Mouse (Mus musculus) embryonic facial prominence, embryonic 13.5 days (tissue): ENCODE data around the gene Dph7. TPM values are rescaled to one million over a fixed set of nuclear protein-coding genes. Genes with fewer than 3 reads are reported as not detected.

Experiments used
- ATAC-seq: fragments of 200-750 bp; cut with Nextera tagmentation; 2 replicates; pipeline ENCODE4 v1.8.0; 2017; ENCODE audit warnings: low read depth; ENCODE audit not compliant: insufficient number of reproducible peaks, insufficient read depth, low FRiP score, low TSS enrichment
- H3K27ac ChIP-seq: fragments of 300-500 bp; sonication (generic); 2 replicates; pipeline ENCODE4 v1.5.1; 2015; ENCODE audit warnings: moderate library complexity, mild to moderate bottlenecking, inconsistent platforms
- H3K27me3 ChIP-seq: fragments of 300-500 bp; sonication (generic); 2 replicates; pipeline ENCODE4 v1.6.1; 2015; ENCODE audit warnings: mild to moderate bottlenecking, inconsistent platforms
- H3K36me3 ChIP-seq: fragments of 300-500 bp; sonication (generic); 2 replicates; pipeline ENCODE4 v1.6.1; 2015; ENCODE audit warnings: mild to moderate bottlenecking, inconsistent platforms
- H3K4me1 ChIP-seq: fragments of 300-500 bp; sonication (generic); 2 replicates; pipeline ENCODE4 v1.6.1; 2015; ENCODE audit warnings: inconsistent platforms
- H3K4me2 ChIP-seq: fragments of 300-500 bp; sonication (generic); 2 replicates; pipeline ENCODE4 v1.6.1; 2015; ENCODE audit warnings: moderate library complexity, mild to moderate bottlenecking, inconsistent platforms
- H3K4me3 ChIP-seq: fragments of 300-500 bp; sonication (generic); 2 replicates; pipeline ENCODE4 v1.5.1; 2015; ENCODE audit warnings: mild to moderate bottlenecking, inconsistent platforms
- H3K9ac ChIP-seq: fragments of 300-500 bp; sonication (generic); 2 replicates; pipeline ENCODE4 v1.6.1; 2015; ENCODE audit warnings: mild to moderate bottlenecking, inconsistent platforms
- H3K9me3 ChIP-seq: fragments of 300-500 bp; sonication (generic); 2 replicates; pipeline ENCODE4 v1.6.1; 2016; ENCODE audit warnings: inconsistent platforms
- WGBS: fragments of 180-500 bp; shearing (Covaris S2); methylation state at CpG from one replicate; pipeline ENCODE4 v1.1.7; 2015; ENCODE audit warnings: mixed read lengths; 5-methylcytosine and 5-hydroxymethylcytosine counted together
- polyA plus RNA-seq: library from polyadenylated mRNA; unstranded; fragments of >200 nt; fragmentation: Nextera tagmentation; extraction: Ambion mirVana; gene quantifications from 2 replicates; pipeline ENCODE4 v1.2.1, GENCODE M21; 2015

Dph7 gene
- polyA plus RNA-seq: 37.7 and 40.3 TPM in 2 replicates

DNA sequence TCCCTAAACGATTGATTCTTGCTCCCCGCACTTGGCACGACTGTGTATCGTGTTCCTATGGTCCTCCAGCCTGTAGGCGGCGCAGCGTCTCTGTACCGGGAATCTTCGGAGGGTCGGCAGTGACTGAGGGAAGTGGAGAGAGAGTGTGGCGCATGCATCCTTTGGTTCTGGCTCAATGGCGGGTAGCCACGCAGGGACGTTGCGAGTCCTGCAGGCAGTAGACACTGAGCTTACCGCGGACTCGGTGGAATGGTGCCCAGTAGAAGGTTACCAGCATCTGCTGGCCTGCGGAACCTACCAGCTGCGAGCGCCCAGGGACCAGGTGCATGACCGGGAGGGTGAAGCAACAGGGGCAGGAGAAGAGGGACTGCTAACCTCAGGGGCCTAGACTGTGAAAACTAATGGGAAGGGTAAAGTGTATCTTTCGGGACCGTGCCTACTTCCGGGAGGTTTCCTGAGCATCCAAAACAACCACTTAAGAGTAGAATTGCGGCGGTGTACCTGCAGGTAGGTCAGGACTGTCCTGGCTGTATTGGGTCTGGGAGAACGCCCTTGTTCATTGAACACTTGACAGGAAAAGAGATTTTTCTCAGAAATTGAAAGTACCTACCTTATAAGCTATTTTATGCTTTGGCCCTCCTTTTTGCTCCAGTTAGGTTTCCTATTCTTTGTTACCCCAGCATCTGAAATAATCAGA lies at the start of gene Dph7:
TSS of gene Dph7 (plus strand) at position 97 of the 697 bp plus-strand sequence.
- WGBS: under 1% methylated on average over 28 of the region's 28 CpGs
- Histone ChIP-seq H3K4me1 (peaks cover 13% of the 10 kb centered on the region), H3K27me3 (no peaks in the 10 kb centered on the region), H3K36me3 (peaks cover 69% of the 10 kb centered on the region), H3K4me3 (peak within 1 kb of the TSS; percentile 81), H3K4me2 (peak within 1 kb of the TSS; percentile 73), H3K9me3 (no peaks in the 10 kb centered on the region), H3K27ac (peak within 1 kb of the TSS; percentile 52; the same call in 1 of the 2 replicates), H3K9ac (peak within 1 kb of the TSS; percentile 93)
- peak; percentile 72 for ATAC-seq

DNA sequence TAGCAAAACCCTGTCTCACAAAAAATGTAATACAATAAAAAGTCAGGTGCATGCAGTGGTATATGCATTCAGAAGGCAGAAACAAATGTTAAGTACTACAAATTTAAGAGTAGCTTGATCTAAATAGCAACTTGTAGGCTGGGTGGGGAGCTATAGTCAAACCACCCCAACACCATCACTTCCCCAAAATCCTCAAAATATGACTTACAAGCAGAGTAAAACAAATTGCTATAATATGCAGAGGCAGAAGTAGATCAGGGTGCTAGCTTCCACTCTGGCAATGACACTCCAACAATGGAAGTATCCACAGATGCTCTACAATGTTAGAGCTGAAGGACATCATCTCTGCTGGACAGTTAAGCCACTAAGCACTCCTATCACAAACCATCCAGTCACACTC lies 49.6 kb upstream of the Dph7 start:
- H3K4me2 ChIP-seq: no peak overlapping the region
- H3K27ac ChIP-seq: no peak overlapping the region
- H3K4me1 ChIP-seq: peaks cover 3% of the 10 kb centered on the region
- no peaks in the 10 kb centered on the region for H3K9me3 ChIP-seq
- H3K36me3 ChIP-seq: peaks cover 18% of the 10 kb centered on the region; the same call in 1 of the 2 replicates
- H3K27me3 ChIP-seq: no peaks in the 10 kb centered on the region
- no peak overlapping the region for H3K9ac ChIP-seq
- H3K4me3 ChIP-seq: no peak overlapping the region
- no peak for ATAC-seq

DNA sequence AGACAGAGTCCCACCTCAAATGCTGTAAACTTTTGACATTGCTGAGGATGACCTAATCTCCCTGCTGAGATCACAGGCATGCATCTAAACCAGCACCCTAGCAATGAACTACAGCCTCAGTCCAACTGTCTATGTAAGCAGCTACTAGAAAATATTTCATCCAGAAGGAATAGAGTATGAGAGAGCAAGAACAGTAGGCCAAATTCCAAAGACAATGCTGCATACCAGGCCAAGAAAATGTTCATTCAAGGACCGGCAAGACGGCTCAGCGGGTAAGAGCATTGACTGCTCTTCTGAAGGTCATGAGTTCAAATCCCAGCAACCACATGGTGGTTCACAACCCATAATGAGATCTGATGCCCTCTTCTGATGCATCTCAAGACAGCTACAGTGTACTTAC lies 47.4 kb upstream of the Dph7 start:
- ATAC-seq: no peak
- H3K9me3 ChIP-seq: no peaks in the 10 kb centered on the region
- H3K4me3 ChIP-seq: no peak overlapping the region
- peaks cover 11% of the 10 kb centered on the region for H3K4me1 ChIP-seq
- no peaks in the 10 kb centered on the region for H3K27me3 ChIP-seq
- H3K27ac ChIP-seq: no peak overlapping the region
- no peak overlapping the region for H3K9ac ChIP-seq
- 93% methylated on average over 3 of the region's 3 CpGs for WGBS
- H3K4me2 ChIP-seq: no peak overlapping the region
- H3K36me3 ChIP-seq: peaks cover 18% of the 10 kb centered on the region; the same call in 1 of the 2 replicates

DNA sequence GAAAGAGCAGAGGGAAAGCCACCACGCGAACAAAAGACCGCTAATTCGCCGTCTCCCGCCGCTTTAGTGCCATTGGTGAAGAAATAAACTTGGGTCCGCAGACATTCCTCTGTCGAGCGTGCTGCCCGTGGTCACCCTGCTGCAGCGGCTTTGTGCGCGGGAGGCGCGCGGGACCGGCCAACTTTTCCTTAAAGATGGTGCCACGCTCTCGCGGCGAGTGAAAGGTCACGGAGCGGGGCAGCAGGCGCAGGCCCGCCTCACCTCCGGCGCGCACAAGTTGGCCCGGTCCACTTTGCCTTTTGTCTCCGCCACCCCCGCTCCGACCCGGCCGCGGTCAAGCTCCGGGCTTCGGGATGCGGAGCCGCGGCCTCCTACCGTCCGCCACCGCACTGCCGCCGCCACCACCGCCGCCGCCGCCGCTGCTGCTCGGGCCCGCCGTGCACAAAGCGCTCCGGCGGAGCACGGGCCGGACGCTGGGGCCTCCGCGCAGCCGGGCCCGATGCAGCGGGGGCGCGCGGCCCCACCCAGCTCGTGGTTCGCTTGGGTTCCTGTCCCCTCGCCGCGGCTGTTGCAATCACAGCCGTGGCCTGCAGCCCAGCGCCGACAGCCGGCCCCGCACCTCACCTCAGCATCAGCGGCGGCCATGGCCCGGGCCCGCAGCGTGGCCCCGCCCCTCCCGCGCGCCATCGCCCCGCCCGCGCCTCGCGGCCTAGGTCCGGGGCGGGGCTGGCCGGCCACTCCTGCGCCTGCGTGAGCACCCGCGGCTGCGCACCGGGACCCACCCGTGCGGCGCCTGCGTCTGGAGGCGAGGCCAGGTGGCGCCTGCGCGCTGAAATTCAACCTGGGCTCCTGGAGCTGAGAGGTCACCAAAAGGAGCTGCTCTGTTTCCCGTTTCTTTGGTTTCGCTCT lies 43.0 kb upstream of the Dph7 start, which contains the start of gene Ehmt1:
TSS of gene Ehmt1 (minus strand) at position 685 of the 909 bp plus-strand sequence.
- Histone ChIP-seq H3K4me3 (peak within 1 kb of the TSS; percentile 90), H3K4me1 (peaks cover 11% of the 10 kb centered on the region), H3K4me2 (peak within 1 kb of the TSS; percentile 64), H3K36me3 (no peaks in the 10 kb centered on the region), H3K27me3 (no peaks in the 10 kb centered on the region), H3K9me3 (no peaks in the 10 kb centered on the region), H3K9ac (peak within 1 kb of the TSS; percentile 99), H3K27ac (peak within 1 kb of the TSS; percentile 96)
- under 1% methylated on average over 94 of the region's 112 CpGs for WGBS
- ATAC-seq: peak; percentile 99

DNA sequence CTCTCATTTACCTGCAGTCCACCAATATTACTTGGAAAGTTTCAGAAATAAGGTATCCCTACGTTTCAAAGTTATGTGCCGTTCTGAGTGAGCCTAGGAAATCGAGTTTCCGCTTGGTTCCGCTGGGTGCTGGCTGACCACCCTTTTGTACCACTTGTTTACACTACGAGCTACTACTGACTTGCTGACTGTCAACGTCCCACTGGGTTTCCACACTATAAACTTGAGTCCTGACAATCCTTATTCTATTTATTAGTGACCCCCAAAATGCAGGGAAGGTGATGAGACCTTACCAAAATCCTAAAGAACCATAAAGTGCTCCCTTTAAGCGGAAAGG lies 42.4 kb upstream of the Dph7 start:
- Histone ChIP-seq H3K9ac (peak overlapping the region; percentile 99), H3K36me3 (no peaks in the 10 kb centered on the region), H3K9me3 (no peaks in the 10 kb centered on the region), H3K27me3 (no peaks in the 10 kb centered on the region), H3K27ac (peak overlapping the region; percentile 96), H3K4me1 (peaks cover 11% of the 10 kb centered on the region), H3K4me3 (peak overlapping the region; percentile 90), H3K4me2 (peak overlapping the region; percentile 64)
- no peak for ATAC-seq
- 8% methylated on average over 8 of the region's 8 CpGs for WGBS

DNA sequence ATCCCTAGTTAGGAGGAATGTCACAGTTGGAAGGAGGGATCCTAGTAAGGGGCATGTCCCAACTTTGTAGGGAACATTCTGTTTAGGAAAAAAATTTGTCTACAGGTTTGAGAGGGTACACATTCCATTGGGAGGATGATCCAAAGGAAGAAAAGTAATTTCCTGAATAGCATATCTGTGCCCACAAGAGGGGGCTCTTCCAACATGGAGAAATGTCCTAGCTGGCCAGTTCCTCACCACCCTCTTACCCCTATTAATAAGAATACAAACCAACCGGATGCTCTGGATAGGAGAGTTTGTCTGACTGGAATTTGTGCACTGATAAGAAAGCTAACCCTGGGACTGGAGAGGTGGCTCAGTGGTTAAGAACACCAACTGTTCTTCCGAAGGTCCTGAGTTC lies 38.6 kb upstream of the Dph7 start:
- no peaks in the 10 kb centered on the region for H3K27me3 ChIP-seq
- no peak for ATAC-seq
- no peaks in the 10 kb centered on the region for H3K4me1 ChIP-seq
- peaks cover 3% of the 10 kb centered on the region; the same call in 1 of the 2 replicates for H3K36me3 ChIP-seq
- H3K4me2 ChIP-seq: no peak overlapping the region
- no peak overlapping the region for H3K4me3 ChIP-seq
- H3K27ac ChIP-seq: no peak overlapping the region
- no peak overlapping the region for H3K9ac ChIP-seq
- H3K9me3 ChIP-seq: no peaks in the 10 kb centered on the region
- WGBS: 45% methylated on average over 2 of the region's 2 CpGs

DNA sequence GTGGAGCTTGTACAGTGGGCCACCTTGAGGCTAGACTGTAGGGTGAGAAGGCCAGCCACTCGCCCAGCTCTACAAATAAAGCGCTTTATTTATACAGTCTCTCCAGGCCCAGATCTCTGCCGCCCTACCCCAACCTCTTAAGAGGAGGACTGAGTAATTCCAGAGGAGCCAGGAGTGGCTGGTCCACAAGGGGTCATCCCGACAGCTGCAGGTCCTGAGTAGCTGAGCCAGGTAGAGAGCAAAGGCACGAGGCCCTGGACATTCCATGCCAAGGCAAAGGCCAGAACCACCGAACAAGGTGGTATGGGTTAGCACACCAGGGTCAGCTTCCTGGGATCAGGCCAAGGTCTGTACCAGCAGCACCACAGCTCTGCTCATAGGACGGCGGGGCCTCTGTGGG lies 36.9 kb upstream of the Dph7 start:
- no peaks in the 10 kb centered on the region for H3K9me3 ChIP-seq
- H3K27me3 ChIP-seq: 0 out of 2 replicates have a peak, but pooled peaks cover 2% of the 10 kb centered on the region
- ATAC-seq: 0 out of 2 replicates have a peak, but pooled peaks have one; percentile 22
- H3K4me1 ChIP-seq: no peaks in the 10 kb centered on the region
- peaks cover 3% of the 10 kb centered on the region; the same call in 1 of the 2 replicates for H3K36me3 ChIP-seq
- no peak overlapping the region for H3K27ac ChIP-seq
- H3K9ac ChIP-seq: no peak overlapping the region
- 85% methylated on average over 8 of the region's 8 CpGs for WGBS
- H3K4me2 ChIP-seq: no peak overlapping the region
- no peak overlapping the region for H3K4me3 ChIP-seq

DNA sequence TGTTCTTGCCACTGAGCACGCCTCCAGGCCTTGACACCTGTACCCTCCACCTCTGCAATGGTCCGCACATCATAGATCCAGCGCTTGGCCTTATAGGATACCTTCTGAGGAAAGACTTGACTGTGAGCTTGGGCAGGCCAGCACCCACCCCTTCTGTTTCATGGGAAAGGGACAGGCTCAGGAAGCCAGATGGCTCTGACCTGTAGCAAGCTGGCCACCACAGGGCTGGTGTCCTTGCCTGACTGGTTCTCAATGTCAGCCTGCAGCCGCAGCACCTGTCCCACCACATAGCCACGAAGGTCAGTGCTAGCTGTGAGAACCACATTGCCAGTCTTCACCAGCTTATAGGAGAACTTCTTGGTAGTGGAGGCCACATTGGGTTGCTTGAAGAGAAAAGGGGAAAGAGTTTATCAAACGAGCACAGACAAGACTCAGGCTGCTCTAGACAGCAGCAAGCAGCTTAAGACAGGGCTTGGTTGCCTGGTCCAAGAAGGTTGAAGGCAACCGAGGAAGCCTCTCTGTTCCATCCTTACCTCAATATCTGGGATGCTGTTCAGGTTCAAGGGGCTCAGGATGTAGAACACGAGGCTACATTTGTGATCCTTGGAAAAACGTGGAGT lies 35.7 kb upstream of the Dph7 start:
- no peak overlapping the region for H3K4me2 ChIP-seq
- ATAC-seq: no peak
- H3K36me3 ChIP-seq: peaks cover 3% of the 10 kb centered on the region; the same call in 1 of the 2 replicates
- 81% methylated on average over 9 of the region's 9 CpGs for WGBS
- H3K27ac ChIP-seq: no peak overlapping the region
- no peak overlapping the region for H3K4me3 ChIP-seq
- 0 out of 2 replicates have a peak, but pooled peaks cover 2% of the 10 kb centered on the region for H3K27me3 ChIP-seq
- no peaks in the 10 kb centered on the region for H3K4me1 ChIP-seq
- no peaks in the 10 kb centered on the region for H3K9me3 ChIP-seq
- H3K9ac ChIP-seq: no peak overlapping the region

DNA sequence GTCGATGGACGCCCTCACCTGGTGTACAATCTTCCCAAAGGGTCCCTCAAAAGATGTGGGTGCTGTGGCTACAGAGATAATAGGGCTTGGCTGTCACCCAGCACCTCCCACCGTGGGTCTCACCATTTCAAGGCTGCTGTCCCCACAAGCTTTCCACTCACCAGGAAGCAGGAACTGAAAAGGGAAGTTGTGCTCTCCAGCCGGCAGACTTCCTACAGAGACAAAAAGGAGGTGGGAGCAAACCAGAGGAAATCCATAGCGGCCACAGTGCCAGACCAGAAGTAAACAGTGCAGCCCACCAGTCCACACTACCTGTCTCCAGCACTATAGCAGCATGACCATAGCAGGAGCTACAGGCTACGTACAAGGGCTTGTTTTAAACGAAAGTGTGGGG lies 35.2 kb upstream of the Dph7 start:
- Histone ChIP-seq H3K4me1 (no peaks in the 10 kb centered on the region), H3K36me3 (peaks cover 3% of the 10 kb centered on the region; the same call in 1 of the 2 replicates), H3K9ac (no peak overlapping the region; the same call in 1 of the 2 replicates), H3K27me3 (0 out of 2 replicates have a peak, but pooled peaks cover 2% of the 10 kb centered on the region), H3K4me2 (no peak overlapping the region), H3K9me3 (no peaks in the 10 kb centered on the region), H3K4me3 (no peak overlapping the region), H3K27ac (no peak overlapping the region)
- ATAC-seq: no peak
- 71% methylated on average over 7 of the region's 7 CpGs for WGBS

DNA sequence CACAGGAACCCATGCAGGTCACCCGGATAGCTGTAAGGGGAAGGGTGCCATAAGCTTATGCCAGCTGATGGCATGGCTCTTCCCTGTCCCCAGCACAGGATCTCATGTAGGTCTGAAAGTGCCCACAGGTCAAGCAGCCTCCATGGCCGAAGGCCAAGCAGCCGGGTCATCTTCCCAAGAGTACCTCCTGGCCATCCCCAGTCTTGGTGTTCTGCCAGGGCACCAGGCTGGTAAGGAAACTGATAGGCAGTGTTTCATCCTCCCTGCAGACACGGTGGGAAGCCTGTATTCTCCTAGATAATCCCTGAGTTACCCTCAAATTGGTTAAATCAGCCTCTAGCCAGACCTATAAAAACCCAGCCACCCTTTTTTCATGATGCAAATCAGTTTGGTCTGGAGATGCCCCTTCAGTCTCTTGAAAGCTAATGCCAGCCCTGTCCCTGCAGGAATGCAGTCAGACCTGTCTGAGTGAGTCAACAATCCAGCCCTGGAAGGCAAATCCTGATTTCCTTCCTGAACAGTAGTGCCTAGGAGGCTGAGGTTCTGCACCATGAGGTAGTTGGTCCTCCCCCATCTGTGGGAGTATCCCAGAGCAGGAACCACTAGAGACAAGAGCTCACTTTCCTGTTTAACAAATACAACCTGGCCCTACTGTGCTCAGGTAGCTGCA lies 34.3 kb upstream of the Dph7 start:
- H3K36me3 ChIP-seq: peaks cover 3% of the 10 kb centered on the region; the same call in 1 of the 2 replicates
- H3K4me2 ChIP-seq: 0 out of 2 replicates have a peak overlapping the region, but pooled peaks have one; percentile 3
- no peaks in the 10 kb centered on the region for H3K9me3 ChIP-seq
- 0 out of 2 replicates have a peak, but pooled peaks cover 2% of the 10 kb centered on the region for H3K27me3 ChIP-seq
- peak overlapping the region; percentile 66 for H3K27ac ChIP-seq
- H3K4me3 ChIP-seq: no peak overlapping the region
- H3K9ac ChIP-seq: no peak overlapping the region
- H3K4me1 ChIP-seq: no peaks in the 10 kb centered on the region
- WGBS: 63% methylated on average over 4 of the region's 4 CpGs
- peak; percentile 53 for ATAC-seq

DNA sequence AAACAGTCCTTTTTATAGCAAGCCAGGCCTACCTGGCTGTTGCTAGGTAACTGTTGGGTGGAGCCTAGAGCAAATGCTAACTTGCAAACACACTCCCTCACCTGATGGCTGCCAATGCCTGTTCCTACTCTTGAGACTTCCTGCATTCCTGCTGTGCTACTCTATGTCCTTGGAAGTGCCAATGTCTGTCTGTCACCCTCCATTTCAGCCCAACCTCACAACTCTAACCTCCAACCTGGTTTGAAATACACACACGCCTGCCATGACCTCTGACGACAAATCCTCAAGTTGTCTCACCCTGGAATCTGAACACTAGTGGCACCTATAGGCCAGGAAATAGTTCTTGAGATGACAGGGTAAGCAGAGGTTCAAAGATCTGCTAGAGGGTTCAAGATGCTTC lies 33.1 kb upstream of the Dph7 start:
- Histone ChIP-seq H3K36me3 (peaks cover 3% of the 10 kb centered on the region; the same call in 1 of the 2 replicates), H3K4me1 (peaks cover 3% of the 10 kb centered on the region), H3K9me3 (no peaks in the 10 kb centered on the region), H3K4me3 (no peak overlapping the region), H3K27me3 (peaks cover 6% of the 10 kb centered on the region), H3K27ac (no peak overlapping the region), H3K4me2 (no peak overlapping the region), H3K9ac (no peak overlapping the region)
- 57% methylated on average over 2 of the region's 2 CpGs for whole genome bisulfite sequencing
- no peak for ATAC-seq
